Mouse (Mus musculus) adipocyte (in vitro differentiated cells): ENCODE data around the gene Fam3a.
A peak's percentile ranks its signal among the peaks of the same experiment; 100 is the strongest.
"Not testable (repeated sequence)": the region's sequence is repeated elsewhere in the genome, so short reads cannot be mapped to it uniquely, and the experiment has no call there.

Source experiments
- DNase-seq: peaks from one replicate; pipeline ENCODE4 v3.0.0-alpha.2; 2016; ENCODE audit warnings: low spot score

The Fam3a gene

DNA sequence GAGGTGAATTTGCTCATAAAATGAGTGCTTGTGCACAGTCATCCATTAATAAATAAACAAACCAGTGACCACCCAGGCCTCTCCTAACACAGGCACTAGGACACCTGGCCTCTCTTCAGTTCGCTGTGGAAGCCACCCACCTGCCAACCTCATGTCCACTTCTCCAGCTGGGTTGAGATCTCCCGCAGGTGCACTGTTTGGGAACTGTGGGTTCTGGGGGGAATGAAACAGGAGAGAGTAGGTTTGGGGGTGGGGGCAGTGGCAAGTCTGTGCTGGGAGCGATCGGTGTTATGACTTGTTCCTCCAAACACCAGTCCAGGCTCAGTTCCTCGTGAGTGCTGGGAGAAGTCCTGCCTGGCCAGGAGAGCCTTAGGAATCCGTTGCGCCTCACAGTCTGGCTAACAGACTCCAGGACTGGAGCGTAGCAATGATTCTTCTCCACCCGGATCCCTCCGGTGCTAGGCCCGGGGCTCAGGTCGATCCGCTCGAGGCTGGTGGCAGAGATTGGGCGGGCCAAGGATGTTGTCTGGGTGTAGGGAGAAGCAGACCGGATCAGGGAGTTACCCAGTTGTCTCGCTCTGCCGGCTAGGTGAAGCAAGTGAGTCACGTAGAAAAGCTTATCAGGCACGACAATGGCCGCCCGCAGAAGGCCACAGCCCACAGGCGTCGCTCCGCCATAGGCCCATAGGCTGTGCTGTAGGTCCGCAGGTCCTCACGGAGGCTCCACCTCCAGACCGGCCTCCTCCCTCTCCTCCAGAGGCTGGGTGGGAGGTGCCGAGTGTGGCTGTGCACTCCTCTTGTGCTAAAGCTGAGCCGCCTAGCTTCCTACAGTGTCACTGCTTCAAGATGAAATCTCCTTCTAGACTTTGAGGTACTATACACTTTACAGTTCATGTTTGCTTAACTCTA, at the start of gene Fam3a, which contains the start of gene Ikbkg:
Gene Fam3a (minus strand): TSS at position 738 of the 909 bp plus-strand sequence.
Gene Ikbkg (plus strand): TSS at position 756 of the 909 bp plus-strand sequence.
- peak; percentile 87 for DNase-seq

DNA sequence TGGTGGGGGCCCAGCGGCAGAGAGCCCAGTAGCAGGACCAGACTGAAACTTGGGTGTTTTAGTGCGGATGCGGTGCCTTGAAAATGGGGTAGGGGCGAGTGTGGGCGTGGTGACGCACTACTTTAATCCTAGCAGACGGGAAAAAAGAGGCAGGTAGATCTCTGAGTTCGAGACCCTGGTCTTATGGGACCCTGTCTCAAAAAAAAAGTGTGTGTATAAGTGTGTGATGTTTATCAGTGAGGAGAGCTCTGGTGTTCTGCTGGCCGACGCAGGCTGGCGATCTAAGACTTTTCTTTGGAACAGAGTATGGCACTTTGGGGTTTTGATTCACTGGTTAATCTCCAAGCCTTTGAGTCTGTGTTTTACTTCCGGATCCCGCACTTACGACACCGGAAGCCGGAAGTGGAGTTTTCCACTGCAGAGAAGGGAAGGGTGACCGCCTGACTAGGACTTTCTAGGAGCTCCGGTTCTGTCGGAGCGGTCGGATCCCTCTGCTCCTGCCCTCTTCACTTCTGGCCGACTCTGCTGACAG, 36.3 kb upstream of the Fam3a start:
- peak; percentile 88 for DNase-seq

DNA sequence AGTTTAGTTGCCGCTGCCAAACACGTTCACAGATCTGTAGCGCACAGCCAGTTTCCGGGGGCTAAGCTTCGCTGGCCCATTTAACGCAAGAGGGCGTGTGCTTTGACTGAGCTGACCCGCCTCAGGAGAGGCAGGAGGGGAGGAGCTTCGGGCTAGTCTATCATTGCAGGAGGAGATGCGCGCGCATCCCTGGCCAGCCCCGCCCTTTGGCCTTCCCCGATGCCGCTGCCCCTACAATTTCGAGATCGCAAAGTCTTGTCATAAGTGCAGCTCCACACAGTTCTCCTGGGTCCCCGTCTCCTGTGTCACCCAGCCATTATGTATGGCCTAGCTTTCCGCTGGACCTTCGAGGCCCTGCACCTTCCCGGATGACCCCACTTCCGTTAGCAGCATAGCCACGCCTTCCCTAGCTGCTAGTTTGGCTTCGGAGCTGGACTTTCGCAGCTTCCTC, 35.8 kb upstream of the Fam3a start, which contains the start of gene G6pdx:
Gene G6pdx (minus strand): TSS at position 369 of the 451 bp plus-strand sequence.
- peak; percentile 90 for DNase-seq

DNA sequence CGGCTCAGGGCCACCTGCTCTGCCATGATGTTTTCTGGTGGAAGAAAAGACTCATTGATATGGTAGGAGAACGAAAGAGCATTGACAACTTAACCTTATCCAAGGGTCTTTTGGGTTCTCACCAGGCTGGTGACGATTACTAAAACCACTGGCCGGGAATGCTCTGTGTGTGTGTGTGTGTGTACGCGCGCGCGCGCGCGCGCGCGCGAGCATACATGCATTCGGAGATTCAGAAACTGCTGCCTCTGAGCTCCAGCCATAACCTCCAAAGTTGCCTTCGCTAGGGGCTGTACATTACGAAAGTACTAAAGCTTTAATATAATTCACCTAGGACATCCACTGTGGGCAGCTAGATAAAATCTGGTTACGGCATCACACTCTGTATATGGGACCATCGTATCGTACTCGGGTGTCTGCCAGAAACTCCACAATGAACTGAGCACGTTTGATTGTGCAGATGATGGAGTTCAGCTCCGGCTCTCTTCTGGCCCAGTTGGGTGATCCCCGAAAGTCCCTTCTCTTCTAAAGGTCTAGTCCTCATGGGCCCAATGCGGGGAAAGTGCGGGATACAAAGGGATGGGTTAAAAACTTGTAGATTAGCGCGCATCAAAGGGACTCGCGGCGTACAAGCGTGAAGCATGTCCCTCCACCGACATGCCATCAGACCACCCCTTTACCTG, 35.2 kb upstream of the Fam3a start:
- no peak for DNase-seq

DNA sequence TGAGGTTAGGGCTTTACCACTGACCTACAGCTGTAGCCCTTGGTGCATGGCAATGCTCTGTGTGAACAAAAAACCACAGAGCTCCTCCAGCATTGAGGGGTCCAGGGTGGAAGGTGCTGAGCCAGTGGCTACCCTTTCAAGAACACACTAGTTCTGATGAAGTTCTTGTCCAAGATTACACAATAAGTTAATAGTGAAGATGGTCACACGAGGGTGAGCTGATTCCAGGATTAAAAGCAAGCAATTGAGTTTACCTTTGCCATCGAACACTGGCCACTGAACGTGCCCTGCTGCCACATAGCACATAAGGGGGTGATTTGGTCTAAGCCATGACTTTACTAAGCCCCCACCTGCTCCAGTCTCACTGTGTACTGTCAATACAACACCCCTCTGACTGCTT, 34.0 kb upstream of the Fam3a start:
- DNase-seq: no peak

DNA sequence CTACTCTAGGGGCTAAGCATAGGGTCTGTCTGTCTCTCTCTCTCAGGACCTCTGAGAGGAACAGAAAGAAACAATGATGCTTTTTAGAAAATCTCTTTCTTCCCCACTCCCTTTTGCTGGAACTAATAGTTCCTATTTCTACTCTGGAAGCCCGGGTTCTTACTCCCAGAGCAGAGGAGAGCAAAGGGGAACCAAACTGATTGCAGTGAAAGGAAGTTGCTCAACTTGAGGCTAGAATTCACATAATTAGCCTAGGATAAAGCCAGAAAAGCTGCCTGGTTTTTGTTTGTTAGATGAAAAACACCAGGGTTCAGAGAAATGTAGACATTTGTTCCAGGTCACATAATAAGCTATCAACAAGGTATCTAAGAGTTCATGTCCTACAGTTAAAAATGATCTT, 33.2 kb upstream of the Fam3a start:
- DNase-seq: peak; percentile 58

DNA sequence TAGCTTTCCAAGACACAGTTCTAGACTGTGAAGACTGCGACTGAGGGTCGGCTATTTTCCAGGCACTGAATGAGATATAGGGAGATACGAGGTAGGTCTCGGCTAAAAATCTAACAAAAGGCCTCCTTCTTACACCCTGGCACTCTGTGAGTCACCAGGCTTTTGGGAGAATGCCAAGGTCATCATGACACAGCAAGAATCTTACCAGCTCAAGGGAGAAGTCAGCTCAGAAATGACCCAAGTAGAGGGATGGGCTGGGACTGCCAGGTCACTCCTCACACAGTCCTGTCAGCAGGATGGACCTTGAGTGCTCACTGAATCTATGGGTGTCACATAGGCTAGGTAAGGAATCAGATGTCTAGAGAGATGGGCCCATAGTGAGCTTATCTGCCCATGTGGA, 32.1 kb upstream of the Fam3a start:
- DNase-seq: peak; percentile 89

DNA sequence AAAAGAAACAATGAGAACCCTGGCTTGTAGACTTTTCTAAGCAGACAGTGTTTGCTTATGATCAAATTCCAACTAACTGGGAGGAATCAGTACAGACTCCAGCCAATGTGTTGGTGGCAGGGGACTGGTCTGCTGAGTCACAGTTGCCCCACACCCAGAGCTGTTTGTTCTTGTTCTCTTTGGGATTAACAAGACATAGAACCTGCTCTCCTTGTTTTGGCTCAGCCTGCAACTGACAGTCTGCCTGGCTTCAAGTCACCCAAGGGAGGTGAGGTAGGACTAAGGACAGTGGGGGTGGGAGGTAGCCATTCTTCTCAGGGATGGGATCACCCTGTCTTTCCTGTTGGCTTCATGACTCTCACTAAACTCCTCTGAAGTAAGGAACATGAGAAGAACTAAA, 31.4 kb upstream of the Fam3a start:
- DNase-seq: peak; percentile 67

DNA sequence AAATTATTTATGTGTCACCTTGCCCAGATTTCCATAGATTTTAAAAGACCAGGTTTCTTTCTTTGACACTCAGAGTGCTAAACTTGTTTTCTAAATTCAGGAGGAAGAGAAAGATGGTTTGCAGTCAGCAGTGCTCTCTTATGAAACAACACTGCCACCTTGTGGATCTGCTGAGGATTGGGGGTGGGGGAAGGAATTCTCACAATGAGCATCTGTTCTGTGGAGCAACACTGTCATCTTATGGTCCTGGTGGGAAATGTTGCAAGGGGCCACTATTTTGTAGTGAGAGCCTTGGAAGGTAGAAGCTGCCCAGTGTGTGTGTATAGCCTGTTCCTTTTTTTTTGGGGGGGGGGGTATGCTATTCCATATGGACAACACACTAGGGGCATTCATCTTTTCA, 20.3 kb upstream of the Fam3a start:
- DNase-seq: peak; percentile 78

DNA sequence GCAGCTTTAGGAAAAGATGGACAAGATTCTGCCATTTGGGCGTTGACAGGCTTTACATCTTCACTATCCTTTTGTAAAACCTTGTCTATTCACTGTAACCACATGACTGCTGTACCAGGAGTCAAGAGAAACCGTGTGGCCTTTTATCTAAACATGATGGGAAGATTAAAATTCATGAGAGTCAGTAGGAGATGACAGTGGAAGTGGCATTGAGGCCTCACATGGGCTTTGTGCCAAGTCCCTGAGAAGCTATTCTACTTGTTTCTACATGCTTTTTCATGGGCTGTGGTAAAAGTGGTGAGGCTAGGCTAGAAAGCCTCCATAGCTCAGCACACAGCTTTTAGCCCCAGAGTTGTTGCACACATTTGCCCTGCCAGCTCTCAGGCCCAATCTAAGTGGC, 15.3 kb upstream of the Fam3a start:
- no peak for DNase-seq

DNA sequence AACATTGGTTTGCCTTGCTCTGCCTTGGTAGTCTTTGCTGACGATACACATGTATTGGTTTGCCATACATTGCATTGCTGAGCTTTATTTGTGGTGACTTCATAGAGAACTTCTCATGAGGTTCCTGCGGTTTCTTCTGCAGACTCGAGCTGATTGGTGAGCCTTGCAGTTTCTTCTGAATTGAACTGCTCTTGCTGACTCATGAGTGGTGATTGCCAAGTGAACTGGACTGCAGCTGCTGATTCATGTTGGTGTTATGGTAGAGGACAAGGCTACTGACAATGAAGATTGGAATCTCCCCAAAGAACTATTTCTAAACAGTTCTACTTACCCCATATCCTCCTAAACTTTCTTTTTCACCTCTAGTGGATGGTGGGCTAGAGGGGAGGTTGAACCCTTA, 7.1 kb upstream of the Fam3a start:
- peak; percentile 39 for DNase-seq

DNA sequence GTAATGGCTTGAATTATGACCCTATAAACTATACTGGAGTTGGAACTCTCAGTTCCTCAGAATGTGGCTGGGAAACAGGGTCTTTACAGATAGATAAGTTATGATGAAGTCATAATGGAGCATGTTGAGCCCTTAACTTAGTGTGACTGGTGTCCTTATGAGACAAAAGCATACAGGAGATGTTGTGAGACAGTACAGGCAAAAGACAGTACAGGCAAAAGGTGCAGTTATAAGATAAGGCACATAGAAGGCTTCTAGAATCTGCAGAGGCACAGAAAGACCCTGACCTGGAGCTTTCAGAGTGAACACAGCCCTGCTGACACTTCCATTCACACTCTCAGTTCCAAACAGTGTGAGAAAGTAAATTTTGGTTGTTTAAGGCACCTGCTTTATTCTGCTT, 4.9 kb downstream of the Fam3a start:
- no peak for DNase-seq

DNA sequence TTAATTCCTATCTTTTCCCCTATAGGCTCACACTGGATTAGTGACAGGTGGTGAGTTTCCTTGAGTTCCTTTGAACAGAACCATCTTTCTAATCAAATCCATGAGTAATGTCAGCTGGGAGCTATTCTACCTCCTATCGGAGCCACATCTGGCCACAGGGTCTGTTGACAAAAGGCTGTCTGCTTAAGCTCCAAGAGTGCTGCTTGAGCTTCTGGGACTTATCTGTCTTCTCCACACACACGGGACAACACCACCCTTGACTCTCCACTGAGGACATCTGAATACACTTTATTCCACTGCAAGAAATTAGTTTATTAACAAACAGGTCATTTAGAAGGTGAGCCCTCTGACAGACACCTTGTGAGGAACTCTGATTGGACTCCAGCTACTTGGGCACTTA, 8.6 kb downstream of the Fam3a start:
- DNase-seq: no peak

DNA sequence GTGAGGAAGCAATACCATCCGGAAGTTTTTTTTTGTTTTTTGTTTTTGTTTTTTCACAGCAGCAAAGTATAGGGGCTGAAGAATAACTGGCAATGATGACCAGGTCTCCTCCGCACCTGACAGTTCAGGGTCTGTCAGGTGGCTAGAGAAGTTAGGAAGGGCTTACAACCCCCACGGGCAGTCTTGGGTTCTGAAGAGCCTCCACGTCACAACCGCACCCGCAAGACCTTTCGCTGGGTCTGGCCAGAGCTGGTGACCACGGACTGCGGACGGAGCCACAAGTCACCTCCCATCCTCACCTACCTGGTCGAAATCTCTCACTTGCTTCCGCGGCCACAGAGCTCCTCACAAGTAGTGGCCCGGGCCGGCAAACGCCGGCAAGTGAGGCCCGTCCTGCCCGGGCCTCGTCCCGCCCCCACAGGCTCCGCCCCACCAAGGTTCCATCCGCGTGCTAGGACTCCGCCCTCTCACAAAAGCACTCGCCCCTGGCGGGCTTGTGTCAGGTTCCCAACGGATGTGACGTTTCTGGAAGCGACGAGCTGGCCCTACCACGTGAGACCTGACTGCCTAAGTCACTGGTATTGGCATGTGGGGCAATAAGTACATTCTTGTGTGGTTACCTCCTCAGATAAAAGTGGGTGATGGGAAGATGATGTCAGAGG, 20.1 kb downstream of the Fam3a start, which contains the start of the genes Ubl4a and Slc10a3:
Gene Ubl4a (minus strand): TSS at position 331 of the 662 bp plus-strand sequence.
Gene Slc10a3 (minus strand): TSS at position 462 of the 662 bp plus-strand sequence.
- DNase-seq: peak; percentile 94

DNA sequence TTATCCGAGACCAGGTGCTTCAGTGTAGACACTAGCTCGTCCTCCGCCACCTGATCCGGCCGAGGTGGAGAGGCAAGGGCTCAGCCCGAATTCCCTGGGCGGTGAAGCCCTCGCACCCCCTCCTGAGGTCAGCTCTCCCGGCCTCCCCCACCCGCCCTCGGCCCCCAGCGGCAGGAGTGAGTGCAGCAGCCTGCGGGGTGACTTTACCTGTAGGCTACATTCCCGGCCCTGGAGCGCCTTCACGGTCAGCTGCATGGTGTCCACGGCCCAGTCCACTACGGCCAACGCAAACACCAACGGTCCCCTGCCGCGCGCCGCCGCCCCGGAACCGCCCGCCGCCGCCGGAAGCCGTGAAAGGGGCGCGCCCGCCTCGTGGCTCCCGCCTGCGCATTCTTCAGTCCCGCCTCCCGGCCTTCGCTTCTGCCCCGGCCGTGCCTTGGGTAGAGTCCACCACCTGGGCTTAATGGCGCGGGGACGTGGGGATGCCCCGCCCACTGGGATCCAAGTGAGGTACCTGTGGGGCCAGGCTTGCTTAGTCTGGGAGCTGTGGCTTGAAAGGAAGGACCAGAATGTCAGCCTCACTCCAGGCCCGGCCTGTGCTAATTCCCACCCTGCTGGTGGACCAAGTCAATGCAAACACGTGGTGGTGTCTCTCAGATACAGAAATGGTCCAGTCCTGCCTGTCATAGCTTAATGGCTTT, 24.7 kb downstream of the Fam3a start:
- peak; percentile 51 for DNase-seq

DNA sequence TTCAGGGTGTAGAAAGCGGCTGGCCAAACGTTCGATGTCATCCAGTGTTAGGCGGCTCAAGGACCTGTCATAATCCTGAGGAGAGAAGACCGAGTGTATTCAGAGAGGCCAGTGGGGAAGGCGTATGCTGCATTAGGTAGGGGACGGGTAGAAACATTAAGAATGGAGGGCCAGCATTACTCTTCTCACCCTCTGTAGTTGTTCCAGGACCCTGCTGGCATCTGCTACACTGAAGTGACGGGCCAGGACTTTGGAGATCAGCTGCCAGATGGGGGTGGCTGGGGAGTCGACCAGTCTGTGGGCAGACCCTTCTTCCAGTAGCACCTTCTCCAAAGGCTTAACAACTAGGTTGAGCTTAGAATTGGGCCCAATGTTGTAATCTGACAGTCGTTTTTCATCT, 25.6 kb downstream of the Fam3a start:
- DNase-seq: no peak

DNA sequence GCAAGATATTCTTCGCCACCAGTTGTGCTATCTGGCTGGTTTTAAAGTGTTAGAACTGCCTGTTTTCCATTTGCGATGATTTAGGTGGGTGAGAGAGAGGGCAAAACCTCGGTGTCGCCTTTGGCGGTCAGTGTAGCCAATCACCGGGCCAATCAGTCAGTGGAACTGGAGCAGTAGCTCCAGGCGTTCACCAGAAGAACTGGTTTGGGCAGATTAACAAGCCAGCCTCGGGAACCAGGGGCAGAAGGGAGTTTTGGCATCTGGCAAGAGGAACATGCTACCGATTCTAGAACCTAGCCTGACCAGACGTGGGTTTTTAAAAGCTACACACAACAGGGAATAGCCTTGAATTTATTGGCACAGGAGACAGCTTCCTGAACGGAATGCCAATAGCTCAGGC, 33.9 kb downstream of the Fam3a start:
- DNase-seq: no peak

DNA sequence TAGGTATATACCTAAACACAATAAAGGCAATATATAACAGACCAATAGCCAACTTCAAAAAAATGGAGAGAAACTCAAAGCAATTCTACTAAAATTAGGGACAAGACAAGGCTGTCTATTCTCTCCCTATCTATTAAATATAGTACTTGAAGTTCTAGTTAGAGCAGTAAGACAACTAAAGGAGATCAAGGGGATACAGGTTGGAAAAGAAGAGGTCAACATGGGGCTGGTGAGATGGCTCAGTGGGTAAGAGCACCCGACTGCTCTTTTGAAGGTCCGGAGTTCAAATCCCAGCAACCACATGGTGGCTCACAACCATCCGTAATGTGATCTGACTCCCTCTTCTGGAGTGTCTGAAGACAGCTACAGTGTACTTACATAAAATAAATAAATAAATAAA, 36.0 kb downstream of the Fam3a start:
- not testable (repeated sequence) for DNase-seq

DNA sequence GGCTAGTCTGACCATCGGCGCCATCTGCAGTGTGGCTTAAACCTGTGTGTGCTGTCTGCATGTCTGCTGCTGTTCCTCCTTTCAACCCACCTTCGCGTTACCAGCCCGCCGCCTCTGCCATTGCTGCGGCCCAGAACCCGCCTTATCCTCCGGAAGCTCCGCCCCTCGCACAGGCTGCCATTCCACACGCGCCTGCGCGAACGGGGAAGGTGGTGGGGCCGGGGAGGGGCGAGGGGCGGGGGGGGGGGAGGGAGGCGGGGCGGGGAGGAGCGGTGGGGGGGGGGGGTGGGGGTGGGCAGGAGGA, 39.7 kb downstream of the Fam3a start, which contains the start of gene Lage3:
Gene Lage3 (minus strand): TSS at position 152 of the 304 bp plus-strand sequence.
- peak; percentile 85 for DNase-seq

DNA sequence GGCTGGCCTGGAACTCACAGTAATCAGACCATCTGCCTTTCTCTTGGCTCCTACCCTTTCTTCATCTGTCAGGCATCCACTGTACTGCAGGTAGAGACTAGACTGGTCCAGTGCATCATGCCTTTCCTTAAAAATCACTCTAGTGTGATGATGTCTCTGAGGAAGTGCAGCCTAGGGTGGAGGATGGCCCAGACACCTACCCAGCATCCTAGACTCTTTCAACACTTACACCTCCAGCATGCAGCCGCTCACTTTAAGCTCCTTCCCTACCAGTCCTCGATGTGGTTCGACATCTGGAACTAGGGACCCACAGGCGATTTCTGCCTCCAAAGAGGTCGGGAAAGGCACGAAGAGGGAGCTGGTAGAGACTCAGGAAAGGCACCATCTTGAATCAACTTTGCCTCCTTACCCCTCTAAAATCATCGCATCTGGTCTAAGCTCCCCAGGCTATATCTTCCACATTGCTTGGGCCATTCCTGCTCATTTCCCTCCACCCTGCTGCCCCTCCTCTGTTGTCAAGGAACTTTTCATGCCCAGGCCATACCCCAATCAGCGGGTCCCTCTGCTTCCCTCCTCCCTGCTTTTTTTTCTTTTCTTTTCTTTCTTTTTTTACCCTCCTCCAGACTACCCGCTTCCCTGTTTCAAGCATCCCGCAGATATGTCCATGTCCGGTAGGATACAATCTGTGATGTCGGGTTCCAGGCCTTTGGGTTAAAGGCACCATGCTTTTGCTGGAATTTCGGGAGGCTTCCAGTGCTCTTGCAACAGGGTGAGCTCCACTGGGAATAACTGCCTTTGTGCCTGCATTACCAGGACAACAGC, 40.2 kb downstream of the Fam3a start:
- no peak for DNase-seq
